Mouse (Mus musculus): ENCODE data around the gene Pomc. TPM values are rescaled to one million over a fixed set of nuclear protein-coding genes. Genes with fewer than 3 reads are reported as not detected.
A peak's percentile ranks its signal among the peaks of the same experiment; 100 is the strongest.
"Not testable (repeated sequence)": the region's sequence is repeated elsewhere in the genome, so short reads cannot be mapped to it uniquely, and the experiment has no call there.

Gene Pomc
- polyA plus RNA-seq, 1 experiment = 11.4 TPM

DNA sequence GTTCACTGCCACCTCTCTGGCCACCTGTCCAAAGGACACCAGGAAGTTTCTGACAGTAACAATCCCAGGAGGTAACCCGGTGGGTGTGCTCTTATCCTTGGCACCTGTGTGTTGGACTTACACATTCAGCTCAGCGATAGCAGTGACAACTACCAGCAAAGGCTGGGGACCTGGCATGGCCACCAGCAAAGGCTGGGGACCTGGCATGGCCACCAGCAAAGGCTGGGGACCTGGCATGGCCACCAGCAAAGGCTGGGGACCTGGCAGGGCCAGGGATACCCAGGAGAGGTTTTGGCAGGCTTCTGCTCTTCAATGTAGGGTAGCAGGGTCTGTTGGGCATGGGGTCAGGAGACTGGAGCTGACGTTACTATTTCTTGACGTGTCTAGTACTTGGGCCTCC, 12.4 kb downstream of the Pomc start:
- no peak overlapping the region for H3K4me3 ChIP-seq (ENCODE audit: control insufficient read depth, low read depth, low read length)
- H3K4me1 ChIP-seq (ENCODE audit: control insufficient read depth, insufficient read depth, low read length) = no peaks in the 10 kb centered on the region; the same call in none of the 2 replicates
- no peak overlapping the region for H3K27ac ChIP-seq (ENCODE audit: control insufficient read depth, insufficient read depth, low read depth, low read length)
- no peaks in the 10 kb centered on the region for H3K36me3 ChIP-seq (ENCODE audit: control insufficient read depth, insufficient read depth, low read length)
- TF ChIP-seq POLR2A (IDR thresholded peaks at IDR 0.05; ENCODE audit: control insufficient read depth, low read depth, low read length) = no peak
- no peak for TF ChIP-seq CTCF (IDR thresholded peaks at IDR 0.05; ENCODE audit: control insufficient read depth, insufficient read depth, insufficient replicate concordance, low read depth, low read length)
- no peaks in the 10 kb centered on the region for H3K27me3 ChIP-seq (ENCODE audit: control insufficient read depth, insufficient read depth, low read length)

GRCm38 (mm10) chr12:3968380-3968779, 13.6 kb downstream of the Pomc start:
- H3K4me1 ChIP-seq (ENCODE audit: control insufficient read depth, insufficient read depth, low read length) = no peaks in the 10 kb centered on the region; the same call in none of the 2 replicates
- TF ChIP-seq CTCF (IDR thresholded peaks at IDR 0.05; ENCODE audit: control insufficient read depth, insufficient read depth, insufficient replicate concordance, low read depth, low read length) (no peak), POLR2A (IDR thresholded peaks at IDR 0.05; ENCODE audit: control insufficient read depth, low read depth, low read length) (no peak)
- no peaks in the 10 kb centered on the region for H3K36me3 ChIP-seq (ENCODE audit: control insufficient read depth, insufficient read depth, low read length)
- no peak overlapping the region for H3K27ac ChIP-seq (ENCODE audit: control insufficient read depth, insufficient read depth, low read depth, low read length)
- peak overlapping the region; percentile 41 for H3K4me3 ChIP-seq (ENCODE audit: control insufficient read depth, low read depth, low read length)
- H3K27me3 ChIP-seq (ENCODE audit: control insufficient read depth, insufficient read depth, low read length) = no peaks in the 10 kb centered on the region

DNA sequence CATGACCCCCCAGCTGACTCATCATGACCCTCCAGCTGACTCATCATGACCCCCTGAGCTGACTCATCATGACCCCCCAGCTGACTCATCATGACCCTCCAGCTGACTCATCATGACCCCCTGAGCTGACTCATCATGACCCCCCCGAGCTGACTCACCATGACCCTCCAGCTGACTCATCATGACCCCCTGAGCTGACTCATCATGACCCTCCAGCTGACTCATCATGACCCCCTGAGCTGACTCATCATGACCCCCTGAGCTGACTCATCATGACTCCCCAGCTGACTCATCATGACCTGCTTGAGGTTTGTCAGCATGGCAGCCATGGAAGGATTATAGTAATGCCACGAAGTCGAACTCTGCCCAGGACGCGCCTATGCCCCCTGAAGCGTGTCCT, 18.4 kb downstream of the Pomc start:
- H3K4me1 ChIP-seq (ENCODE audit: control insufficient read depth, insufficient read depth, low read length); H3K27me3 ChIP-seq (ENCODE audit: control insufficient read depth, insufficient read depth, low read length); H3K36me3 ChIP-seq (ENCODE audit: control insufficient read depth, insufficient read depth, low read length); H3K4me3 ChIP-seq (ENCODE audit: control insufficient read depth, low read depth, low read length); H3K27ac ChIP-seq (ENCODE audit: control insufficient read depth, insufficient read depth, low read depth, low read length): not testable (repeated sequence)

DNA sequence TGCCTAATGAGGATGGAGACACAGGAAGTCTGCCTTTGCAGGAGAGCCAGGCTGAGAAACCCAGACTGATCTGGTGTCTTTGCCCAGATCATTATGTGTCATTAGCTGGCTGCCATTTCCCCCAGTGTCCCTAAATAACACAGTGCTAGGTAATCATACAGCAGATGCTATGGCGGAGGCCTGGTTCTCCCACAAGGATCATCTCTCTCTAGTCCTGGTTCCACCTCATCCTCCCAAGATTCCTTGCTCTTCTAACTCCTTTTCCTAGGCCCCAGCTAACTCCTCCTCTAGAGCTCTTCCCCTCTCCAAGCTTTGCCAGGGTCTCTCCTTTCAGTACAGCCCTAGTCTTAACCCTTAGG, 26.2 kb downstream of the Pomc start:
- no peaks in the 10 kb centered on the region for H3K27me3 ChIP-seq (ENCODE audit: control insufficient read depth, insufficient read depth, low read length)
- peak overlapping the region; percentile 75 for H3K4me3 ChIP-seq (ENCODE audit: control insufficient read depth, low read depth, low read length)
- H3K4me1 ChIP-seq (ENCODE audit: control insufficient read depth, insufficient read depth, low read length) = peaks cover 6% of the 10 kb centered on the region
- TF ChIP-seq CTCF (IDR thresholded peaks at IDR 0.05; ENCODE audit: control insufficient read depth, insufficient read depth, insufficient replicate concordance, low read depth, low read length) (no peak), POLR2A (IDR thresholded peaks at IDR 0.05; ENCODE audit: control insufficient read depth, low read depth, low read length) (no peak)
- H3K27ac ChIP-seq (ENCODE audit: control insufficient read depth, insufficient read depth, low read depth, low read length) = 0 out of 2 replicates have a peak overlapping the region, but pooled peaks have one; percentile 20
- no peaks in the 10 kb centered on the region for H3K36me3 ChIP-seq (ENCODE audit: control insufficient read depth, insufficient read depth, low read length)

DNA sequence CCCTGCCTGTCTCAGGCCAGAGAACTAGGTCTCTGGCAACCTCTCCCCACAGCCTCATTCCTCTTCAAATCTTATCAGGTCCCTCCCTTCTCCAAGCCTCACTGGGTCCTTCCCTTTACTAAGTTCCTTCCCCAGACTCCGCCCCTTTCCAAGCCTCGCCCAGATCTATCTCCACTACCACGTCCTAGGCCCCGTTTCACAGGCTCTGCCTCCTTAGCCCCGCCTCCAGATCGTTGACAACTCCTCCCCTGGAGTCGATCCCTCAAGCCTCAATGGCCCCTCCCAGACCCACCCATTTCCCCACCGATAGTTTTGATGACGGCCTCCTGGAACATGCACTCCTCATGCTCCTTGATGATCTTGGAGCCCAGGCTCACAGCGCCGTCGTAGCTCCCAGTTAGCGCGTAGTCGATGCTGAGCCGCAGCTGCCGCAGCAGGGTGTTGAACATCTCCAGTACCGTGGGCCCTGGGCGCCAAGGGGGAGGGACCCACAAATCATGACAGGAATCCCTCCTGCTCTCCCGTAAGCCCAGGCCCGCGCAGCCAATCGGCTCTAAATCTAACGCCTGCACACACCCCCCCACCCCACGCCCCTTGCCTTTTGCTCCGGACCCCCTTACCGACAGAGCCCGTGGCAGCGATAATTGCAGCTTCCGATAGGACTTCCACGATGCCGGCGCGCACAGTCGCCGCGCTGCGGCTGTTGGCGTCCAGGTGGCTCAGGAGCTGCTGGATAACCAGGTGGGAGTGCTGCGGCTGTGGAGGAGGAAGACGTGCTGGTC, 26.8 kb downstream of the Pomc start:
- no peaks in the 10 kb centered on the region for H3K27me3 ChIP-seq (ENCODE audit: control insufficient read depth, insufficient read depth, low read length)
- H3K4me1 ChIP-seq (ENCODE audit: control insufficient read depth, insufficient read depth, low read length) = peaks cover 6% of the 10 kb centered on the region
- no peaks in the 10 kb centered on the region for H3K36me3 ChIP-seq (ENCODE audit: control insufficient read depth, insufficient read depth, low read length)
- H3K4me3 ChIP-seq (ENCODE audit: control insufficient read depth, low read depth, low read length) = peak overlapping the region; percentile 75
- TF ChIP-seq POLR2A (IDR thresholded peaks at IDR 0.05; ENCODE audit: control insufficient read depth, low read depth, low read length) = 0 out of 2 replicates have a peak, but pooled peaks have one; percentile 19
- no peak for TF ChIP-seq CTCF (IDR thresholded peaks at IDR 0.05; ENCODE audit: control insufficient read depth, insufficient read depth, insufficient replicate concordance, low read depth, low read length)
- 0 out of 2 replicates have a peak overlapping the region, but pooled peaks have one; percentile 20 for H3K27ac ChIP-seq (ENCODE audit: control insufficient read depth, insufficient read depth, low read depth, low read length)

DNA sequence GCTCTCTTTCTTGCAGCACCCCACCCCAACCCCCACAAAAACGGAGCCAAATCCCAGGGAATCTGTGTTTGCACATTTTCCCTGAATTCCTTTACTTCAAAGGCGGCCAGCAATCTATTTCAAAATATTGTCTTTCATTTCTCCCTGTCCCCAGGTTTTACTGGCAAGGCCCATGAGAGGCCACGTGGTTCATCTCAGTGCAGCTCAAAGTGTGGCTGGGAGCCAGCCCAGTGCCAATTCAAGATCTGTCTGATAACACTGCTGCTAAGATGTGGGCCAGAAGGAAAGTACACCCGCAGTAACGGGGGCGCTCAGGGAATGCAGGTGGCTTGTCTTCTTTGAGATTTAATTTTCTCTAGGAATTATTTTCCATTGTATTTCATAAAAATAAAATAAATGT, 27.5 kb downstream of the Pomc start:
- H3K4me3 ChIP-seq (ENCODE audit: control insufficient read depth, low read depth, low read length) = no peak overlapping the region
- TF ChIP-seq CTCF (IDR thresholded peaks at IDR 0.05; ENCODE audit: control insufficient read depth, insufficient read depth, insufficient replicate concordance, low read depth, low read length) (no peak), POLR2A (IDR thresholded peaks at IDR 0.05; ENCODE audit: control insufficient read depth, low read depth, low read length) (no peak)
- peaks cover 6% of the 10 kb centered on the region for H3K4me1 ChIP-seq (ENCODE audit: control insufficient read depth, insufficient read depth, low read length)
- no peak overlapping the region for H3K27ac ChIP-seq (ENCODE audit: control insufficient read depth, insufficient read depth, low read depth, low read length)
- H3K36me3 ChIP-seq (ENCODE audit: control insufficient read depth, insufficient read depth, low read length) = no peaks in the 10 kb centered on the region
- H3K27me3 ChIP-seq (ENCODE audit: control insufficient read depth, insufficient read depth, low read length) = no peaks in the 10 kb centered on the region

DNA sequence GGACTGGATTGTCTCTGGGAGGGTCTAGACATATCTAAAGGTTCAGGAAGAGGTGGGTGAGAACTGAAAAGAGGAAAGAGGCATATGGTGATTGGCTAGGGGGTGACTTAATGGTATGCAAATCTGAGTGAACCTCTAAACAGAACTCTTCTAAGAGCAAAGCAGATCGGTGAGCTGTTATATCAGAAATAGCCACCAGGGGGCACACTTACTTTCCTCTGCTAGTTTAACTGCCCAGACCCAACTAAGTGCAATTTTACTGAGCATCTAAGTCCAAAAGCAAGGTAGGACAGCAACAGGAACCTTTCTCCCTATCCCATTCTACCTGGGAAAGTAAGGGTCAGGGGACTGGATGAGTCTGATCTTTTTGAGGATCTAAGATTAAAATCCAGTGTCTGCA, 29.0 kb downstream of the Pomc start:
- Histone ChIP-seq H3K36me3 (ENCODE audit: control insufficient read depth, insufficient read depth, low read length) (no peaks in the 10 kb centered on the region), H3K27me3 (ENCODE audit: control insufficient read depth, insufficient read depth, low read length) (no peaks in the 10 kb centered on the region), H3K27ac (ENCODE audit: control insufficient read depth, insufficient read depth, low read depth, low read length) (no peak overlapping the region), H3K4me1 (ENCODE audit: control insufficient read depth, insufficient read depth, low read length) (peaks cover 6% of the 10 kb centered on the region), H3K4me3 (ENCODE audit: control insufficient read depth, low read depth, low read length) (no peak overlapping the region)
- TF ChIP-seq CTCF (IDR thresholded peaks at IDR 0.05; ENCODE audit: control insufficient read depth, insufficient read depth, insufficient replicate concordance, low read depth, low read length) (peak; percentile 28; the same call in 1 of the 2 replicates), POLR2A (IDR thresholded peaks at IDR 0.05; ENCODE audit: control insufficient read depth, low read depth, low read length) (no peak)
